Mouse (Mus musculus): Measurements from ENCODE around the gene Surf4.
"Not testable (repeated sequence)": the region's sequence is repeated elsewhere in the genome, so short reads cannot be mapped to it uniquely, and the experiment has no call there.

Surf4 gene

GRCm38 (mm10) chr2:26901834-26902400 lies 31.8 kb downstream of the Surf4 start:
- no peak for DNase-seq

- DNase-seq: no peak
These were observed 33.0 kb downstream of the Surf4 start for GRCm38 (mm10) chr2:26900731-26901130.

- no peak for DNase-seq
These were observed 37.8 kb downstream of the Surf4 start for GRCm38 (mm10) chr2:26895898-26896297.

- not testable (repeated sequence) for DNase-seq
These were observed 47.6 kb downstream of the Surf4 start for GRCm38 (mm10) chr2:26886170-26886569.

GRCm38 (mm10) chr2:26885541-26885940 lies 48.2 kb downstream of the Surf4 start:
- DNase-seq: not testable (repeated sequence)

- no peak for DNase-seq
These were observed 55.2 kb downstream of the Surf4 start for GRCm38 (mm10) chr2:26878571-26878970.

- DNase-seq: no peak
These were observed 63.1 kb downstream of the Surf4 start for GRCm38 (mm10) chr2:26870666-26871065.

Measured in thymus, postnatal 36 days (tissue).